Mouse (Mus musculus) R1 (cell line): Measurements from ENCODE around the gene Slpi.

Experiments used
- DNase-seq: peaks from one replicate; pipeline ENCODE4 v3.0.0-alpha.2; 2018; ENCODE audit warnings: low read depth, low spot score

The Slpi gene

GRCm38 (mm10) chr2:164421306-164421705 lies 32.4 kb upstream of the Slpi start:
- DNase-seq, result no peak

GRCm38 (mm10) chr2:164419489-164419888 lies 30.6 kb upstream of the Slpi start:
- peak; percentile 67 for DNase-seq

- no peak for DNase-seq
These were observed 29.5 kb upstream of the Slpi start for GRCm38 (mm10) chr2:164418308-164418875.

- peak; percentile 63 for DNase-seq
These were observed 28.3 kb upstream of the Slpi start for GRCm38 (mm10) chr2:164417198-164417597.

GRCm38 (mm10) chr2:164414581-164414980 lies 25.7 kb upstream of the Slpi start:
- no peak for DNase-seq

- DNase-seq, result peak; percentile 79
These were observed 25.3 kb upstream of the Slpi start for GRCm38 (mm10) chr2:164414167-164414566.

GRCm38 (mm10) chr2:164407708-164408107 lies 18.8 kb upstream of the Slpi start:
- peak; percentile 78 for DNase-seq

- no peak for DNase-seq
These were observed 16.6 kb upstream of the Slpi start for GRCm38 (mm10) chr2:164405519-164405918.

- DNase-seq, result no peak
These were observed 16.2 kb upstream of the Slpi start, which contains the start of gene Matn4 for GRCm38 (mm10) chr2:164405060-164405459. Matn4 (minus strand) TSS chr2:164405160.

- DNase-seq, result no peak
These were observed 15.4 kb upstream of the Slpi start for GRCm38 (mm10) chr2:164404082-164404990.

- DNase-seq, result no peak
These were observed 14.6 kb upstream of the Slpi start for GRCm38 (mm10) chr2:164403396-164404081.

- peak; percentile 83 for DNase-seq
These were observed 14.0 kb upstream of the Slpi start, which contains the start of gene Rbpjl for GRCm38 (mm10) chr2:164402906-164403305. Rbpjl (plus strand) TSS chr2:164403141.

- peak; percentile 71 for DNase-seq
These were observed 8.0 kb upstream of the Slpi start for GRCm38 (mm10) chr2:164396911-164397310.

- DNase-seq, result no peak
These were observed 7.2 kb upstream of the Slpi start for GRCm38 (mm10) chr2:164396076-164396475.

- DNase-seq, result no peak
These were observed 4.2 kb upstream of the Slpi start for GRCm38 (mm10) chr2:164393126-164393525.

GRCm38 (mm10) chr2:164389499-164389898 lies 604 bp upstream of the Slpi start:
- DNase-seq, result peak; percentile 81

GRCm38 (mm10) chr2:164386953-164387352 lies 1.9 kb downstream of the Slpi start:
- peak; percentile 74 for DNase-seq

GRCm38 (mm10) chr2:164385927-164386763 lies 2.8 kb downstream of the Slpi start:
- DNase-seq, result peak; percentile 65

GRCm38 (mm10) chr2:164383656-164384399 lies 5.1 kb downstream of the Slpi start:
- no peak for DNase-seq

GRCm38 (mm10) chr2:164382971-164383370 lies 5.9 kb downstream of the Slpi start:
- no peak for DNase-seq

- DNase-seq, result peak; percentile 92
These were observed 7.2 kb downstream of the Slpi start for GRCm38 (mm10) chr2:164381726-164382125.
